Mouse (Mus musculus): ENCODE data around the gene Arhgap22.
A peak's percentile ranks its signal among the peaks of the same experiment; 100 is the strongest.

The Arhgap22 gene

GRCm38 (mm10) chr14:33213823-33214766 lies at the start of gene Arhgap22:
Gene Arhgap22 (plus strand): TSS chr14:33214026.
- peak; percentile 72 to 79 for DNase-seq (ENCODE audit: low spot score in 2 of 2)

GRCm38 (mm10) chr14:33168750-33169149 lies 45.1 kb upstream of the Arhgap22 start:
- no peak for DNase-seq (ENCODE audit: low spot score in 2 of 2)

GRCm38 (mm10) chr14:33171942-33172341 lies 41.9 kb upstream of the Arhgap22 start:
- no peak for DNase-seq (ENCODE audit: low spot score in 2 of 2)

- DNase-seq (ENCODE audit: low spot score in 2 of 2), result no peak
Observed at GRCm38 (mm10) chr14:33175059-33175821, 38.6 kb upstream of the Arhgap22 start.

GRCm38 (mm10) chr14:33180102-33180501 lies 33.7 kb upstream of the Arhgap22 start:
- no peak for DNase-seq (ENCODE audit: low spot score in 2 of 2)

GRCm38 (mm10) chr14:33185068-33185800 lies 28.6 kb upstream of the Arhgap22 start, which contains the start of gene Wdfy4:
Gene Wdfy4 (minus strand): TSS chr14:33185508.
- no peak for DNase-seq (ENCODE audit: low spot score in 2 of 2)

- DNase-seq (ENCODE audit: low spot score in 2 of 2), result no peak
Observed at GRCm38 (mm10) chr14:33187201-33187600, 26.6 kb upstream of the Arhgap22 start.

GRCm38 (mm10) chr14:33189230-33189629 lies 24.6 kb upstream of the Arhgap22 start:
- DNase-seq (ENCODE audit: low spot score in 2 of 2), result no peak

GRCm38 (mm10) chr14:33189849-33190423 lies 23.9 kb upstream of the Arhgap22 start:
- DNase-seq (ENCODE audit: low spot score in 2 of 2), result no peak

GRCm38 (mm10) chr14:33190646-33191045 lies 23.2 kb upstream of the Arhgap22 start:
- DNase-seq (ENCODE audit: low spot score in 2 of 2), result no peak

- DNase-seq (ENCODE audit: low spot score in 2 of 2), result no peak
Observed at GRCm38 (mm10) chr14:33193762-33194161, 20.1 kb upstream of the Arhgap22 start.

GRCm38 (mm10) chr14:33194241-33194640 lies 19.6 kb upstream of the Arhgap22 start:
- DNase-seq (ENCODE audit: low spot score in 2 of 2), result no peak

- no peak for DNase-seq (ENCODE audit: low spot score in 2 of 2)
Observed at GRCm38 (mm10) chr14:33202161-33202560, 11.7 kb upstream of the Arhgap22 start.

- no peak for DNase-seq (ENCODE audit: low spot score in 2 of 2)
Observed at GRCm38 (mm10) chr14:33202885-33203284, 10.9 kb upstream of the Arhgap22 start.

- no peak for DNase-seq (ENCODE audit: low spot score in 2 of 2)
Observed at GRCm38 (mm10) chr14:33203777-33204176, 10.0 kb upstream of the Arhgap22 start.

- DNase-seq (ENCODE audit: low spot score in 2 of 2), result no peak
Observed at GRCm38 (mm10) chr14:33205280-33205965, 8.4 kb upstream of the Arhgap22 start.

GRCm38 (mm10) chr14:33207011-33207410 lies 6.8 kb upstream of the Arhgap22 start:
- DNase-seq (ENCODE audit: low spot score in 2 of 2), result no peak

GRCm38 (mm10) chr14:33208331-33208730 lies 5.5 kb upstream of the Arhgap22 start:
- no peak for DNase-seq (ENCODE audit: low spot score in 2 of 2)

GRCm38 (mm10) chr14:33210806-33211205 lies 3.0 kb upstream of the Arhgap22 start:
- DNase-seq (ENCODE audit: low spot score in 2 of 2), result no peak

- DNase-seq (ENCODE audit: low spot score in 2 of 2), result no peak
Observed at GRCm38 (mm10) chr14:33212271-33212957, 1.4 kb upstream of the Arhgap22 start.
